Mouse (Mus musculus): ENCODE results near the gene Wfs1.
"Not testable (repeated sequence)": the region's sequence is repeated elsewhere in the genome, so short reads cannot be mapped to it uniquely, and the experiment has no call there.

Wfs1 gene

DNA sequence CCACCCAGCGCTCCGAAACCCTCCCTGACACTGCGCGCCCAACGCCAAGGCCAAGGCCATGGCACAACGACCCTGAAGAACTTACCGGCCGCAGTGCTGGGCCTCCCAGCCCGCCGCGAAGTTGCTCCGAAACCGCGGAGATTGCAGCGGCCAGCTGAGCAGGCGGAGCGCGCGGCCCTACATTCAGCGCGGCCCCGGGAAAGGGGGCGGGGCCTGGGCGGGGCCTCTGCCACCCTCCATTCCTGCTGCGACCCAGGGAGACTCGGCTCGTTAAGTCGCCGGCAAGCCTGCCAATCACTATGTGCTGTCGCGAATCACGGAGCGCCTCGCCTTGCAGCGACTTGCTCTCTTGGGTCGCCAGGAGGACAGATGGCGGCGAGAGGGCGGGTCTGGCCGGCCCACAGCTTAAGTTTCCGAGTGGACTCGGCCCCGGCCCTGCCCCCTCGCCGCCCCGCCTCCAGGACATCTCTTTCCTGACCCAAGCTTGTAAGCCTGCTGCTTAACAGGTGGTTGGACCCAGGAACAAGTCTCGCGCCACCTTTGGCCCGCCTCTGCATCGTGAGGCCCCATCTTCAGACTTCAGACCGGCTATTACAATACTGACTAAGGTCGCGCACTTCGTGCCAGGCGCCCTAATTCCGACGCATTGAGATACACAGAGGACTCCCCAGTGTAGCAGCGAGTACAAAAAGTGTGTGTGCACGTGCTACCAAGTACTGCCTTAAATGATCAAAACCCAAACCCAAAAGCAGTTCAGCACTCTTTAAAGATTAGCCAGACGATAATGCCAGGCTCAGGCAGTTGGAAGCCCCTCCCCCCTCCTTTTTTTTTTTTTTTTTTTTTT is at the start of gene Wfs1:
Wfs1 (minus strand) TSS at position 425 of the 844 bp plus-strand sequence.
- peak; percentile 83 for DNase-seq (ENCODE audit: low spot score)

GRCm38 (mm10) chr5:37036884-37037283 is 47.9 kb upstream of the Wfs1 start:
- no peak for DNase-seq (ENCODE audit: low spot score)

DNA sequence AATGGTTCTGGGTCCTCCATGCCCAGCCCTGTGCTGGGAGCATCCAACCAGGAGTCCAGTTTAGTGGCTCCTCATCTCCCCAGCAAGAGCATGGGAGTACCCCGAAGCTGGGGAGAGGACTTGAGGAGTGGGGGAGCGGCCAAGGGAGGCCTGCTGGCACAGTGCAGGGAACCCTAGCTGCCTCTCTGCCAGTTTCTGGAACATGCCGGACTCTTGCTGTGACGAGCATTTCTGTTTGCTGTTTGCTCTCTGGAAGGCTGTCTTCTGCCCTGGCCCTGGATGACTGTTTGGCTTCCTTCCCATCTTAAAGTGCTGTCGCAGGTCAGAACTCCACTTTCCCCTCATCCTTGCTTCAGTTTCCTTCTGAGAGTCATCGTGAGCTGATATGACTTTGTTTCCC is 46.9 kb upstream of the Wfs1 start:
- no peak for DNase-seq (ENCODE audit: low spot score)

DNA sequence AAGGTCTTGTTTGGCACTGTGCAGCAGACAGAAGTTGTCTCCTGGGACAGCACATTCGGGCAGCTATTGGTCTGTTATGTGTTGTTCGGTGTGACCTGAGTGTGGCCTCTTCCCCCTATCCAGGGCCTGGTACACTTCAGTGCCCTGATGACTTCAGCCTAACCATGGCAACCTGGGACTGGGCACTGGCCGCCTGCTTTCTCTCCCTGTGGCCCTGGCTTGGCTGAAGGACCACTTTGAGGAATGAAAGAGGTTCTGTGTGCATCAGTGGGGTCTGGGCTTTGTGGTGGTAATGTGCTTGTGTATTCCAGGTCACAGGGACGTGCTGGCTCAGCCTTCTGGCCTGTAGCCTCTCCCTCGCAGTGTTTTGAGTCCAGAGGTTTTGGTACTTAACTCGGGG is 46.2 kb upstream of the Wfs1 start:
- DNase-seq (ENCODE audit: low spot score) = no peak

GRCm38 (mm10) chr5:37030753-37031152 is 41.7 kb upstream of the Wfs1 start:
- no peak for DNase-seq (ENCODE audit: low spot score)

DNA sequence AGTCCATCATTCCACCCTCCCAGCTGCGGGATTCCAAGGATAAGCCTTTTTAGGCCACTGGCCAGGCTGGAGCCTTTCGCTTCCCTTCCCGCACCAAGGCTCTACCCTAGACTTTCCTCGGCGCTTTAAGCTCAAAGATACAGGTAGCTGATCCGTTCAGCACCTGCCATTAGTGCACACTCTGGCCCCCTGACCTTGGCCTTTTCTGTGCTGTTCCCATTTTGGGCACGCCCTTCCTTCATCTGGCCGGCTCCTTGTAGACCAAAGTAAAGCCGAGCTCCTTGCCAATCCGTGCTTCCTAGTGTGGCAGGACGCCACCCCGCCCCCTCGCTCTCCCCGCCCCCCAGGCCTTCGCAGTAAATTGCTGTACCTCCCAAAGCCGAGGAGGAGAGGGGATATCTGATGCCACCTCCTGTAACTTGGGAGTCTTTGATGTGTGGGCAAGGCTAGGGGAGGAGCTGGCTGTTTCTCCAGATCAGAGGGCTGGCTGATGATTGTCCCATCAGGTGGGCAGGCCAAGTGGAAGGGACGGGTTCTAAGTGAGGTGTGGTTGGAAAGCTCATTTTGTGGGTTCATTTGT is 40.4 kb upstream of the Wfs1 start:
- no peak for DNase-seq (ENCODE audit: low spot score)

DNA sequence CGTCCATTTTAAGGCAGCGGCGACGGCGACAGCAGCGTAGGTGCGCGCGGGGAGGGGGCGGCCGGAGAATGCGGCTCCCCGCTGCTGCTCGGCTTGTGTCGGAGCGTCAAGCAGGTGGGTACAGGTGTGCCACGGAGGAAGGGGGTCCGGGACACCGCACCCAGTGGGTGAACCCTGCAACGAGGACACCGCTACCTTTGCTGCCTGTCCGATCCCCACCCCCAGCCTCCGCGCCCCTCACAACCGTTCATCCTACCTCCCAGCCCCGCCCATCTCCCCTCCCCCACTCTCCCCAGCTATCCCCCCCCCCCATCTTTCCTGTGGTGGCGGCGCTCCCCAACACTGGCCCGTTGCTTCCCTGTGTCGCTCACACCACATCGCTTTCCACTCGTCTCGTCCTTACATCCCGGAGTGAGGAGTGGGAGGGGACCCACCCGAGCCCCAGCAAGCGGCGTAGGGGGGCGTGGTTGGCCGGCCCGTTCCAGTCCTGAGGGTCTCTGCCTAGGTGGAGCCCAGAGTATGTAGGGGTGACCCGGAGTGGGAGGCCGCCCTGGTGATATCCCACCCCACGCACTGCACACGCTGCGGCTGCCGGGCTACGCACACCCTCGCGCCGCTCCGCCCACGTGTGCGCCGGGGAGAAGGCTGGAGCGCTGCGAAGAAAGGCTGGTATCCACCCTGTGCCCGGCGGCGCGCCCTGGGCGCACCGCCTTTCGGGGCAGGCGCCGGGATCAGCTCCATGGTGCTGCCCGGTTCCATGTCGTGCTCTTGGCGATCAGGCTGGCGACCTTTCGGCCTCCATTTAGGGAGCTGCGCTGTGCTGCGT is 39.7 kb upstream of the Wfs1 start:
- DNase-seq (ENCODE audit: low spot score) = no peak

- no peak for DNase-seq (ENCODE audit: low spot score)
These were observed 39.1 kb upstream of the Wfs1 start for GRCm38 (mm10) chr5:37028104-37028485.

DNA sequence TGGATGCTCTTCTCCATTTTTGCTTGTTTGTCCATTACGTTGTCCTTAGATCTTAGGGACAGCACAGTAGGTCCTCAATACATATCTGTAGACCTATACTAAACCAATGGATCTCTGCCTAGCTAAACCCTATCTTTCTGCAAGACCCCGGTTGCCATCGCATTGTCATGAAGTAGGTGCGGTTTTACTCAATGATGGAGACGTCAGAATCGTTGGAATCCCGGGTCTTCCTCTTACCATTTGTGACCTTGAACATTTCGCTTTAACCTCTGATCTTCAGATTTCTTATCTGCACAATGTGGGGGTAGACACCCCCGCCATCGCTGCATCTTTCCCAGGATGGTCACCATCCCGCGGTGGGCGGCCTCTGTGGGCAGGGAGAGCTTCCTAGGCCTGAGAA is 38.7 kb upstream of the Wfs1 start:
- DNase-seq (ENCODE audit: low spot score) = no peak

DNA sequence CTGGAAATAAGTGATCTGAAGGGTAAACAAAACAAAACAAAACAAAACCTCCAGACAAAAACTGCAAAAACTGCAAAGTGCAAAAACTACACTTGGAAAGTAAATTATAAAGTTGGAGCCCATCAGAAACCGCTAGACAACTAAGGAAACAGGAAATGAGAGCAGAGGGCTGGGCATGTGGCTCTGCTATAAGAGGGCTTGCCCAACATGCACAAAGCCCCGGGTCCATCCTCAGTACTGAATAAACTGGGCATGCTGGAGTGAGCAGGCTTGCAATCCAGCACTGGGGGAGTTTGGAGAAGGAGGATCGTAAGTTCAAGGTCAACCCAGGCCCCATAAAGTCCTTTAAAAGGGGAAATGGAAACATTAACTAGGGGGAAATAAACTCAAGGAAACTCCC is 28.2 kb upstream of the Wfs1 start:
- DNase-seq (ENCODE audit: low spot score) = no peak

- DNase-seq (ENCODE audit: low spot score) = no peak
These were observed 26.8 kb upstream of the Wfs1 start for GRCm38 (mm10) chr5:37015612-37016310.

DNA sequence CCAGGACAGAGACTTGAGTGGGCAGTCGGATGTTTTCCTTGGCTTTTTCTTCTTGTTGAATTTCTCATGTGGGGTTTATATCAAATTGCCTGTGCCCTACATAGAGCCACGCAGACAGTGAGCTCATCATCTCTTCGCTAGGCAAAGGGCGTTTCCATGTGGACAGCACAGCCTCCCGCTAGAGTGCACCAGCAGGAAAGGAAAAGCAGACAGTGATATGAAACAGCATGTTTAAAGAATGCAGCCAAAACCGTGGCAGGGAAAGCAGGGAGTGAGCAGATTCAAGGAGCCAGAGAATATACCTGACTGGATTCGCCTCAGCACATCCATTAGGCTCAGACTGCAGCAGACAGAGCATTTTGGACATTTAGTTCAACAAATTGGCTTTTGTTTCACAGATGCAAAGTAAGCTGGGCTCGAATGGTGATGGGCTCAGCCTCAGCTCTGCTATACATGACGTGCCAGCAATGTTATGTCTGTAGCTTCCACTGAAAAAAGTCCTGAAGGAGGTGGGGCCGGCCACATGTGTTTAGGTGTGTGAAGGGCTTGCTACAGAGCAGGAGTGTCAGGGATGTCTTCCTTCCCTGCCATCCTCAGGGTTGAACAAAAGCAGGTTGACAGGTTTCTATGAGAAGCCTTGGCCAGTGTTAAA is 21.8 kb upstream of the Wfs1 start:
- DNase-seq (ENCODE audit: low spot score) = no peak

- not testable (repeated sequence) for DNase-seq (ENCODE audit: low spot score)
These were observed 20.8 kb upstream of the Wfs1 start for GRCm38 (mm10) chr5:37009761-37010160.

DNA sequence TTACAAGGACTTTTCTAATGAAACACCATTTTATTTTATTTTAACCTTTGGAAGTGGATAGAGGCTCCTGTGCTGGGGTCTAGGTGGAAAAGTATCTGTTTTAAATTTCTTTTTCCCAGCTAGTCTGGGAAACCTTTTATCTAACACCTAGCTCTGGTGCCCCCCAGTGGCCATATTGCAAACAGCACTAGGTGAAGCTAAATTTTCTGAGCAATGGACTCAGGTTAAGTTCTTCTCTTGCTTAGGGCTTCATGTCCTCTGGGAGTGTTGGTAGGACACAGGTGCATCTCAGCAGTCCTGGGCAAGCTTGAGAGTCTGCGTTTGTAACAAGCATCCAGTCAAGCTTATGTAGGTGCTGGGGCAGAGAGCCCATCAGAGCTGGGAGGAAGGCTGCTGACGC is 13.0 kb upstream of the Wfs1 start:
- peak; percentile 32 for DNase-seq (ENCODE audit: low spot score)

- no peak for DNase-seq (ENCODE audit: low spot score)
These were observed 12.0 kb upstream of the Wfs1 start for GRCm38 (mm10) chr5:37001002-37001401.

DNA sequence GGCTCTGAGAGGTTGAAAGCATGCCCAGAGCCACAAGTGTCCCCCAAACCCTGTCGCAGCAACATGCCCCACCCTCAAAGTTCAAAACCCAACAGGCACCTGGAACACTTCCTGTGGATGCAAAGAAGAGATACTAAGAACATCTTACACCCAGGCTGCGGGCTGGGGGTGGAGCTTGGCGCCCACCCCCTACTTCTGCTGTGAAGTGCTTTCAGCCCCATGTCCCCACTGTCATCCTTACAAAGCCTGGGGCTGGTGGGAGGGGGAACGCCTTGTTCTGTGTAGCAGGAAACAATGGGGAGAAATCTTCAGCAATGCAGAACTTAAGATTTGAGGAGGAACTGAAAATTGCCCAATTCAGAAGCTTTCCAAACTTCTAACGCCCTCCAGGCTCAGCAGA is 9.0 kb upstream of the Wfs1 start:
- no peak for DNase-seq (ENCODE audit: low spot score)

GRCm38 (mm10) chr5:36996410-36996809 is 7.4 kb upstream of the Wfs1 start:
- no peak for DNase-seq (ENCODE audit: low spot score)

- no peak for DNase-seq (ENCODE audit: low spot score)
These were observed 1.8 kb upstream of the Wfs1 start for GRCm38 (mm10) chr5:36990631-36991350.

- DNase-seq (ENCODE audit: low spot score) = no peak
These were observed 1.2 kb upstream of the Wfs1 start for GRCm38 (mm10) chr5:36990196-36990595.

DNA sequence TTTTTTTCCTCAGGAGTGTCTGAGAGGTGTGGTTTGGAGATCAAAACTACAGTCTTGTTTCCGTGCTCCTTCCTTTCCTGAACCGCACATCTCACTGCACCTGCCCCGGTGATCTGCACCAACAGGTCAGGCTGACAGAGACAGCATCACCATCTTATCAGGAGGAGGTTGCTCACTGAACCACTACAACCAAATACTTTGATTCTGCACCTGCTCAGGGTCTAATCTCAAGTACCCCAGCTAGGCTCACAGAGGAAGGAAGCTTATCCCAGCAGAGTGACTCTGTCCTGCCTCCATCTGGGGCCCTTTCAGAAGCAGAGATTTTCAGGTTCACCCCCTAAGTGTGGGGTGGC is 596 bp upstream of the Wfs1 start:
- DNase-seq (ENCODE audit: low spot score) = no peak

DNA sequence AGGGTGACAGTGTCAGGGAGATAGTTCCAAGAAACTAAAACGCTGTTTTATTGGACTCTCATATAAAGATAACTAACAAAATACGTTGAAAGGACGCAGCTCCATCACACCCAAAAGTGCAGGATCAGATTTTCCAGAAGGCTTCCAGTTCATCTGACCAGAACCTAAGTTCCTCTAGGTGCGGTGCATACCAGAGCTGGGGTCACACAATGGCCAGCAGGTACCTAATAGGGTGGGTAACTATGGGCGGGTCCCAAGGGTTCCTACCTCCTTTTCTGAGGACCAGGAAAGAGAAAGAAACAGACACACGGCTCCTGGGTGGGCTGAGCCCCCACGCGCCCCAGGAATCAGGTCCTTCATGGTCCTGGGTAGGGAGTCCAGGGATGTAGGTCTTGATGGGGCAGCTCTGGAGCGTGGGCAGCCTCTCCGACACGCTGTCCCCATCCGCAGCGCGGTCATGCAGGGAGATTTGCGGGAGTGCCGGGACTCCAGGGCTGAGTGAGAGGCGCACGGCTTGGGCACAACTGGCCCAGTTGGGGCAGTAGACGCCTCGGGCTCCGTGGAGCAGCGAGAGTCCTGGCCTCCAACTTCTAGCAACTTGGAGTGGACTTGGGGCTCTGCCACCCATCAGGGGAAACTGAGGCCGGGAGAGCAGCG is 753 bp downstream of the Wfs1 start:
- no peak for DNase-seq (ENCODE audit: low spot score)
